In the genomic region with DNA sequence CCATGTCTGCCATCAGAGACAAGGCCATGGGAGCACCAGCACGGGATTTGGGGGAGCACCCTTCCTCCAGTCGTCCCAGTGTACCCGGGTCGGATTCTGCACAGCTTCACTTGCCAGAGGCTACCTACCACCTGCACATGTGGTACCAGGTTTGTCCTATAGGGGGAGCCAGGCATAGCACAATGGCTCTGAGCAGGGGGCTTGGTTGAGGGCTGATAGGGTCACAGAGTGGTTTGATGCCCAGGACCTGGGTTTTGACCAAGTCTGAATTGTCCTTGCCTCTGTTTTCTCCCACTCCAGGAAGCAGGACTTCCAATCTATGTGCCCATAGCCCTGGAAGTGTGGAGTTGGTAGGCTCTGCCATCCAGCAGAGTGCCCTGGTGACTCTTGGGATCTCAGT, we compare ENCODE assay signal across 9 mouse cellular contexts. TPM values are rescaled to one million over a fixed set of nuclear protein-coding genes. Genes with fewer than 3 reads are reported as not detected.
DNase-seq lines count a peak whose midpoint lies in the region; ATAC-seq and TF ChIP-seq lines count a peak whose summit lies in the region.
"Had no signal": no experiment of that assay in that cellular context is flagged by ENCODE, and none has a peak within 500 bp of the region (broad histone marks: within the 10 kb centered on the region; RNA-seq: fewer than 3 reads in every experiment).

No protein-coding gene starts in this region.

- peak; percentile 59 for TF ChIP-seq CTCF in lung, adult 2 months (IDR thresholded peaks at IDR 0.05; ENCODE audit: insufficient read depth, low read length)
- peak; percentile 82 for TF ChIP-seq CTCF in bone marrow macrophage, adult 2 months (IDR thresholded peaks at IDR 0.05; ENCODE audit: low read depth, low read length)
- peak; percentile 55 for TF ChIP-seq CTCF in lung, embryonic 14.5 days (IDR thresholded peaks at IDR 0.05; ENCODE audit: low read depth)

- no peaks in the 10 kb centered on the region for H3K36me3 ChIP-seq in lung, embryonic 14.5 days (ENCODE audit: insufficient read depth)
- H3K36me3 ChIP-seq in hindbrain, embryonic 10.5 days: no peaks in the 10 kb centered on the region
- H3K36me3 ChIP-seq in forebrain, embryonic 13.5 days (ENCODE audit: poor library complexity, severe bottlenecking): no peaks in the 10 kb centered on the region

- ATAC-seq in lung, embryonic 14.5 days (ENCODE audit: insufficient read depth): no peak
- no peak for ATAC-seq in forebrain, embryonic 13.5 days

- no peak overlapping the region for H3K4me3 ChIP-seq in lung, adult 2 months (replicated peaks; ENCODE audit: extremely low read depth, low read depth, low read length)
- H3K4me3 ChIP-seq in bone marrow macrophage, adult 2 months (ENCODE audit: insufficient read depth, low read length): no peak overlapping the region
- H3K4me3 ChIP-seq in lung, embryonic 14.5 days (ENCODE audit: low read depth, low read length): no peak overlapping the region
- H3K4me3 ChIP-seq in hindbrain, embryonic 10.5 days: no peak overlapping the region
- no peak overlapping the region for H3K4me3 ChIP-seq in forebrain, embryonic 13.5 days

- no peak overlapping the region for H3K9ac ChIP-seq in lung, embryonic 14.5 days
- no peak overlapping the region for H3K9ac ChIP-seq in forebrain, embryonic 13.5 days

- H3K4me2 ChIP-seq in lung, embryonic 14.5 days: no peak overlapping the region; the same call in 1 of the 2 replicates
- H3K4me2 ChIP-seq in forebrain, embryonic 13.5 days: no peak overlapping the region

- no peak for DNase-seq in lung, adult 2 months
- DNase-seq in lung, postnatal 25 days (ENCODE audit: low spot score): no peak
- no peak for DNase-seq in lung, embryonic 14.5 days
- DNase-seq in thymus, postnatal 10 days (ENCODE audit: low spot score in 2 of 2): peak; percentile 42 to 74
- DNase-seq in layer of hippocampus, adult 11-12 months (ENCODE audit: low spot score): no peak
- DNase-seq in hindbrain, embryonic 10.5 days (ENCODE audit: low spot score): no peak
- DNase-seq: heart, postnatal 10 days had no signal

- peaks cover 6% of the 10 kb centered on the region for H3K4me1 ChIP-seq in lung, adult 2 months (ENCODE audit: control insufficient read depth, insufficient read depth, low read length)
- peaks cover 36% of the 10 kb centered on the region for H3K4me1 ChIP-seq in bone marrow macrophage, adult 2 months (ENCODE audit: control insufficient read depth, insufficient read depth, low read length)
- H3K4me1 ChIP-seq in lung, embryonic 14.5 days (ENCODE audit: insufficient read depth): peaks cover 5% of the 10 kb centered on the region
- peaks cover 36% of the 10 kb centered on the region for H3K4me1 ChIP-seq in hindbrain, embryonic 10.5 days (replicated peaks)
- H3K4me1 ChIP-seq in forebrain, embryonic 13.5 days: no peaks in the 10 kb centered on the region

- no peak overlapping the region for H3K27ac ChIP-seq in bone marrow macrophage, adult 2 months (ENCODE audit: insufficient read depth, low read depth, low read length)
- no peak overlapping the region for H3K27ac ChIP-seq in lung, embryonic 14.5 days (ENCODE audit: low read depth)
- H3K27ac ChIP-seq in hindbrain, embryonic 10.5 days: no peak overlapping the region
- no peak overlapping the region for H3K27ac ChIP-seq in forebrain, embryonic 13.5 days

- H3K9me3 ChIP-seq in lung, embryonic 14.5 days (ENCODE audit: low read depth, low read length): no peaks in the 10 kb centered on the region
- no peaks in the 10 kb centered on the region for H3K9me3 ChIP-seq in hindbrain, embryonic 10.5 days
- no peaks in the 10 kb centered on the region for H3K9me3 ChIP-seq in forebrain, embryonic 13.5 days (replicated peaks)

- H3K27me3 ChIP-seq in lung, embryonic 14.5 days (ENCODE audit: insufficient read depth, low read length): no peaks in the 10 kb centered on the region
- 0 out of 2 replicates have a peak, but pooled peaks cover 2% of the 10 kb centered on the region for H3K27me3 ChIP-seq in hindbrain, embryonic 10.5 days (ENCODE audit: insufficient read depth, poor library complexity, severe bottlenecking)
- H3K27me3 ChIP-seq in forebrain, embryonic 13.5 days: peaks cover 4% of the 10 kb centered on the region; the same call in 1 of the 2 replicates

- 59% methylated on average over 4 of the region's 4 CpGs for WGBS in lung, adult 2 months
- 44% methylated on average over 4 of the region's 4 CpGs for WGBS in lung, embryonic 14.5 days
- 57% methylated on average over 4 of the region's 4 CpGs for WGBS in hindbrain, embryonic 10.5 days
- WGBS in forebrain, embryonic 13.5 days: 51% methylated on average over 4 of the region's 4 CpGs

- no peak for TF ChIP-seq POLR2A in lung, adult 2 months (IDR thresholded peaks at IDR 0.05; ENCODE audit: borderline replicate concordance, extremely low read depth, low read depth, low read length)
- TF ChIP-seq POLR2A in bone marrow macrophage, adult 2 months (IDR thresholded peaks at IDR 0.05; ENCODE audit: borderline replicate concordance, low read depth, low read length): no peak

RNA-seq across cellular contexts. Expression of a gene that starts 3.0 kb away (rescaled TPM):
- polyA plus RNA-seq in lung, adult 2 months (2012; rRNA removed): 51.1 and 56.8 TPM in 2 replicates
- polyA plus RNA-seq in bone marrow macrophage, adult 2 months (2012; ENCODE audit: insufficient read depth, insufficient read length, missing spikeins): 117 and 135 TPM in 2 replicates
- 0.78 and 0.85 TPM in 2 replicates for polyA plus RNA-seq in lung, embryonic 14.5 days (2014; fragmentation: Nextera tagmentation; extraction: Ambion mirVana)
- 0.43 and 0.87 TPM in 2 replicates for polyA plus RNA-seq in hindbrain, embryonic 10.5 days (2016; fragmentation: Nextera tagmentation; extraction: Ambion mirVana)
- polyA plus RNA-seq in forebrain, embryonic 13.5 days (2015; fragmentation: Nextera tagmentation; extraction: Ambion mirVana): 0.14 and 0.28 TPM in 2 replicates

RNA-seq across cellular contexts. Expression of a gene that starts 26.5 kb away (rescaled TPM):
- polyA plus RNA-seq in lung, adult 2 months (2012; rRNA removed): 8.9 and 14.8 TPM in 2 replicates
- polyA plus RNA-seq in bone marrow macrophage, adult 2 months (2012; ENCODE audit: insufficient read depth, insufficient read length, missing spikeins): 34.3 and 38.2 TPM in 2 replicates
- 37.4 and 39.9 TPM in 2 replicates for polyA plus RNA-seq in lung, embryonic 14.5 days (2014; fragmentation: Nextera tagmentation; extraction: Ambion mirVana)
- 47.4 and 51.5 TPM in 2 replicates for polyA plus RNA-seq in hindbrain, embryonic 10.5 days (2016; fragmentation: Nextera tagmentation; extraction: Ambion mirVana)
- 29.5 and 34.1 TPM in 2 replicates for polyA plus RNA-seq in forebrain, embryonic 13.5 days (2015; fragmentation: Nextera tagmentation; extraction: Ambion mirVana)

RNA-seq across cellular contexts. Expression of a gene that starts 35.3 kb away (rescaled TPM):
- 0.09 TPM in 1 of 2 replicates, not detected in the other for polyA plus RNA-seq in lung, adult 2 months (2012; rRNA removed)
- polyA plus RNA-seq in bone marrow macrophage, adult 2 months (2012; ENCODE audit: insufficient read depth, insufficient read length, missing spikeins): not detected in 2 replicates
- polyA plus RNA-seq in lung, embryonic 14.5 days (2014; fragmentation: Nextera tagmentation; extraction: Ambion mirVana): 0.14 and 0.15 TPM in 2 replicates
- 534 and 601 TPM in 2 replicates for polyA plus RNA-seq in hindbrain, embryonic 10.5 days (2016; fragmentation: Nextera tagmentation; extraction: Ambion mirVana)
- 243 and 266 TPM in 2 replicates for polyA plus RNA-seq in forebrain, embryonic 13.5 days (2015; fragmentation: Nextera tagmentation; extraction: Ambion mirVana)

RNA-seq across cellular contexts. Expression of a gene that starts 38.5 kb away (rescaled TPM):
- 35.0 and 49.1 TPM in 2 replicates for polyA plus RNA-seq in lung, adult 2 months (2012; rRNA removed)
- 20.2 and 24.1 TPM in 2 replicates for polyA plus RNA-seq in bone marrow macrophage, adult 2 months (2012; ENCODE audit: insufficient read depth, insufficient read length, missing spikeins)
- polyA plus RNA-seq in lung, embryonic 14.5 days (2014; fragmentation: Nextera tagmentation; extraction: Ambion mirVana): 49.3 and 51.0 TPM in 2 replicates
- polyA plus RNA-seq in hindbrain, embryonic 10.5 days (2016; fragmentation: Nextera tagmentation; extraction: Ambion mirVana): 39.9 and 46.5 TPM in 2 replicates
- 41.1 and 45.0 TPM in 2 replicates for polyA plus RNA-seq in forebrain, embryonic 13.5 days (2015; fragmentation: Nextera tagmentation; extraction: Ambion mirVana)

RNA-seq across cellular contexts. Expression of a gene that starts 56.0 kb away (rescaled TPM):
- 0.09 and 0.12 TPM in 2 replicates for polyA plus RNA-seq in lung, adult 2 months (2012; rRNA removed)
- not detected in 2 replicates for polyA plus RNA-seq in bone marrow macrophage, adult 2 months (2012; ENCODE audit: insufficient read depth, insufficient read length, missing spikeins)
- polyA plus RNA-seq in lung, embryonic 14.5 days (2014; fragmentation: Nextera tagmentation; extraction: Ambion mirVana): 0.13 and 0.19 TPM in 2 replicates
- 0.31 and 0.68 TPM in 2 replicates for polyA plus RNA-seq in hindbrain, embryonic 10.5 days (2016; fragmentation: Nextera tagmentation; extraction: Ambion mirVana)
- 0.12 and 0.24 TPM in 2 replicates for polyA plus RNA-seq in forebrain, embryonic 13.5 days (2015; fragmentation: Nextera tagmentation; extraction: Ambion mirVana)

Comparison
In these comparisons a context has a peak if more than half of its experiments do, and no peak if none do; other contexts are left out.
1. RNA of a gene that starts 3.0 kb away (polyA plus RNA-seq): 117 to 135 TPM in bone marrow macrophage, adult 2 months and 51.1 to 56.8 TPM in lung, adult 2 months; 0.78 to 0.85 TPM in lung, embryonic 14.5 days, 0.43 to 0.87 TPM in hindbrain, embryonic 10.5 days and 0.14 to 0.28 TPM in forebrain, embryonic 13.5 days; every median in the first group is over 10 times any median in the second.
2. DNase-seq: peak in thymus, postnatal 10 days (2 of 2); none in lung, adult 2 months (single experiment), lung, postnatal 25 days (single experiment), lung, embryonic 14.5 days (single experiment), layer of hippocampus, adult 11-12 months (single experiment) and hindbrain, embryonic 10.5 days (single experiment).
3. RNA of a gene that starts 35.3 kb away (polyA plus RNA-seq): 534 to 601 TPM in hindbrain, embryonic 10.5 days and 243 to 266 TPM in forebrain, embryonic 13.5 days; 0.14 to 0.15 TPM in lung, embryonic 14.5 days, 0.09 TPM in lung, adult 2 months and not detected in bone marrow macrophage, adult 2 months; every median in the first group is over 100 times any median in the second.
4. Peak in every context shown above with its lines, with median percentiles within 50 percentile points of each other: CTCF ChIP-seq.